Mouse (Mus musculus) spleen, adult 2 months (tissue): ENCODE data around the gene 4930539E08Rik. TPM values are rescaled to one million over a fixed set of nuclear protein-coding genes. Genes with fewer than 3 reads are reported as not detected.

ENCODE experiments used
- DNase-seq, 2 experiments: peaks; one replicate each; pipeline versions ENCODE4 v3.0.0 to v3.0.0-alpha.2; 2012 to 2021; ENCODE audit warnings: low spot score in 2 of 2, low read depth in 1 of 2
- H3K27ac ChIP-seq: fragments of 200-500 bp; 2 replicates; pipeline ENCODE4 v1.5.1; 2012; ENCODE audit warnings: low read length, inconsistent platforms; ENCODE audit not compliant: insufficient read depth
- H3K27me3 ChIP-seq: fragments of 200-500 bp; 2 replicates; pipeline ENCODE4 v1.6.1; 2012; ENCODE audit warnings: mild to moderate bottlenecking, moderate library complexity, low read length, inconsistent platforms; ENCODE audit not compliant: control insufficient read depth, insufficient read depth
- H3K36me3 ChIP-seq: fragments of 200-500 bp; 2 replicates; pipeline ENCODE4 v1.6.1; 2012; ENCODE audit warnings: mild to moderate bottlenecking, low read length, inconsistent platforms; ENCODE audit not compliant: control insufficient read depth, insufficient read depth
- H3K4me1 ChIP-seq: fragments of 200-500 bp; 2 replicates; pipeline ENCODE4 v1.6.1; 2011; ENCODE audit warnings: inconsistent platforms; ENCODE audit not compliant: control insufficient read depth, insufficient read depth, insufficient read length
- H3K4me3 ChIP-seq: fragments of 200-500 bp; 2 replicates; pipeline ENCODE4 v1.5.1; 2011; ENCODE audit warnings: mild to moderate bottlenecking, inconsistent platforms; ENCODE audit not compliant: insufficient read depth, insufficient read length; ENCODE audit errors: extremely low read depth
- CTCF ChIP-seq: fragments of 200-500 bp; IDR thresholded peaks from 2 replicates; pipeline ENCODE4 v1.5.1; 2011; ENCODE audit warnings: mild to moderate bottlenecking, inconsistent platforms; ENCODE audit not compliant: insufficient read depth, insufficient read length, insufficient replicate concordance; ENCODE audit errors: extremely low read depth
- POLR2A ChIP-seq: fragments of 200-500 bp; IDR thresholded peaks from 2 replicates; pipeline ENCODE4 v1.6.1; 2011; ENCODE audit warnings: low read depth, low read length, inconsistent platforms
- WGBS: fragments of 180-500 bp; shearing (Covaris S2); methylation state at CpG from one replicate; pipeline ENCODE4 v1.1.7; 2018; 5-methylcytosine and 5-hydroxymethylcytosine counted together
- polyA plus RNA-seq: library from polyadenylated mRNA; depleted of rRNA; stranded (reverse); fragments of >200 nt; gene quantifications from 2 replicates; pipeline ENCODE4 v1.2.3, GENCODE M21; 2012; rRNA removed

Gene 4930539E08Rik
- 0.37 and 0.59 TPM in 2 replicates for polyA plus RNA-seq

GRCm38 (mm10) chr17:28915060-28915628 lies at the start of gene 4930539E08Rik:
Gene 4930539E08Rik, minus strand, starts transcription at chr17:28915324.
- no peaks in the 10 kb centered on the region for H3K27me3 ChIP-seq
- 90% methylated on average over 12 of the region's 12 CpGs for WGBS

GRCm38 (mm10) chr17:28961596-28961995 lies 46.5 kb upstream of the 4930539E08Rik start:
- Histone ChIP-seq H3K27me3 (no peaks in the 10 kb centered on the region), H3K4me3 (no peak overlapping the region), H3K27ac (no peak overlapping the region), H3K4me1 (peaks cover 3% of the 10 kb centered on the region; the same call in 1 of the 2 replicates), H3K36me3 (peaks cover 29% of the 10 kb centered on the region)
- TF ChIP-seq CTCF, result no peak
- no peak for TF ChIP-seq POLR2A
- WGBS, result 95% methylated on average over 10 of the region's 10 CpGs
- no peak for DNase-seq

More at GRCm38 (mm10) chr17:28915060-28915628, at the start of gene 4930539E08Rik:
- Histone ChIP-seq H3K27ac (no peak within 1 kb of the TSS), H3K4me1 (no peaks in the 10 kb centered on the region), H3K36me3 (no peaks in the 10 kb centered on the region), H3K4me3 (no peak within 1 kb of the TSS)
- DNase-seq, result no peak
- TF ChIP-seq POLR2A, result no peak
- no peak for TF ChIP-seq CTCF

GRCm38 (mm10) chr17:28960597-28960996 lies 45.5 kb upstream of the 4930539E08Rik start:
- no peak for TF ChIP-seq CTCF
- no peak for TF ChIP-seq POLR2A
- no peak overlapping the region for H3K4me3 ChIP-seq
- 94% methylated on average over 10 of the region's 10 CpGs for WGBS
- no peaks in the 10 kb centered on the region for H3K27me3 ChIP-seq
- H3K4me1 ChIP-seq, result 0 out of 2 replicates have a peak, but pooled peaks cover 2% of the 10 kb centered on the region
- H3K36me3 ChIP-seq, result peaks cover 24% of the 10 kb centered on the region
- H3K27ac ChIP-seq, result no peak overlapping the region
- no peak for DNase-seq

GRCm38 (mm10) chr17:28954416-28954815 lies 39.3 kb upstream of the 4930539E08Rik start:
- no peak for DNase-seq
- Histone ChIP-seq H3K36me3 (peaks cover 3% of the 10 kb centered on the region; the same call in 1 of the 2 replicates), H3K27ac (no peak overlapping the region), H3K4me3 (no peak overlapping the region), H3K27me3 (no peaks in the 10 kb centered on the region), H3K4me1 (peaks cover 11% of the 10 kb centered on the region; the same call in 1 of the 2 replicates)
- 50% methylated on average over 9 of the region's 9 CpGs for WGBS
- TF ChIP-seq CTCF (no peak), POLR2A (no peak)

GRCm38 (mm10) chr17:28953251-28953650 lies 38.1 kb upstream of the 4930539E08Rik start:
- TF ChIP-seq POLR2A, result no peak
- no peak for TF ChIP-seq CTCF
- Histone ChIP-seq H3K27ac (peak overlapping the region; percentile 99; the same call in 1 of the 2 replicates), H3K4me1 (peaks cover 11% of the 10 kb centered on the region; the same call in 1 of the 2 replicates), H3K4me3 (peak overlapping the region; percentile 99), H3K36me3 (peaks cover 3% of the 10 kb centered on the region; the same call in 1 of the 2 replicates), H3K27me3 (no peaks in the 10 kb centered on the region)
- 6% methylated on average over 9 of the region's 9 CpGs for WGBS
- DNase-seq, result no peak

GRCm38 (mm10) chr17:28951831-28952799 lies 37.0 kb upstream of the 4930539E08Rik start, which contains the start of gene Kctd20:
Gene Kctd20, plus strand, starts transcription at chr17:28951950.
- WGBS, result under 1% methylated on average over 65 of the region's 80 CpGs
- peak within 1 kb of the TSS; percentile 99 for H3K4me3 ChIP-seq
- TF ChIP-seq POLR2A (peak; percentile 95), CTCF (no peak)
- peak within 1 kb of the TSS; percentile 99 for H3K27ac ChIP-seq
- H3K27me3 ChIP-seq, result no peaks in the 10 kb centered on the region
- peak; percentile 83 to 90 for DNase-seq
- peaks cover 11% of the 10 kb centered on the region; the same call in 1 of the 2 replicates for H3K4me1 ChIP-seq
- no peaks in the 10 kb centered on the region for H3K36me3 ChIP-seq

- no peak overlapping the region for H3K27ac ChIP-seq
- WGBS, result 51% methylated on average over 4 of the region's 4 CpGs
Observed at GRCm38 (mm10) chr17:28950751-28951150, 35.6 kb upstream of the 4930539E08Rik start.

More at GRCm38 (mm10) chr17:28950751-28951150, 35.6 kb upstream of the 4930539E08Rik start:
- Histone ChIP-seq H3K4me1 (peaks cover 9% of the 10 kb centered on the region; the same call in 1 of the 2 replicates), H3K4me3 (no peak overlapping the region), H3K36me3 (no peaks in the 10 kb centered on the region), H3K27me3 (no peaks in the 10 kb centered on the region)
- DNase-seq, result no peak
- TF ChIP-seq POLR2A, result no peak
- no peak for TF ChIP-seq CTCF
